Mouse (Mus musculus): ENCODE measurements at regions not wholly inside any gene's neighbourhood (a gene's known extent, or its start where the extent isn't known, plus 50 kb on each side); places are given as distances from the start of the nearest gene placed in this dataset.

- DNase-seq, result no peak
Measured at GRCm38 (mm10) chr19:23044510-23045464, 96.2 kb upstream of the Klf9 start.

- no peak for DNase-seq
Measured at GRCm38 (mm10) chr19:23051456-23051855, 89.6 kb upstream of the Klf9 start.

- DNase-seq, result no peak
Measured at GRCm38 (mm10) chr19:23054440-23054839, 86.6 kb upstream of the Klf9 start.

- peak; percentile 58 for DNase-seq
Measured at GRCm38 (mm10) chr19:23055916-23056805, 84.9 kb upstream of the Klf9 start.

- peak; percentile 88 for DNase-seq
Measured at GRCm38 (mm10) chr19:23056851-23057707, 83.9 kb upstream of the Klf9 start.

GRCm38 (mm10) chr19:23057739-23058501 is 83.1 kb upstream of the Klf9 start:
- DNase-seq, result peak; percentile 68

- DNase-seq, result peak; percentile 45
Measured at GRCm38 (mm10) chr19:23058502-23058900, 82.5 kb upstream of the Klf9 start.

GRCm38 (mm10) chr19:23061081-23061640 is 79.9 kb upstream of the Klf9 start:
- no peak for DNase-seq

- peak; percentile 31 for DNase-seq
Measured at GRCm38 (mm10) chr19:23061906-23062305, 79.1 kb upstream of the Klf9 start.

GRCm38 (mm10) chr19:23062851-23063250 is 78.2 kb upstream of the Klf9 start:
- peak; percentile 25 for DNase-seq

- DNase-seq, result peak; percentile 70
Measured at GRCm38 (mm10) chr19:23065548-23065947, 75.5 kb upstream of the Klf9 start.

GRCm38 (mm10) chr19:23066726-23067125 is 74.3 kb upstream of the Klf9 start:
- DNase-seq, result no peak

GRCm38 (mm10) chr19:23068600-23068999 is 72.4 kb upstream of the Klf9 start:
- DNase-seq, result no peak

- DNase-seq, result no peak
Measured at GRCm38 (mm10) chr19:23069656-23070055, 71.4 kb upstream of the Klf9 start.

- DNase-seq, result no peak
Measured at GRCm38 (mm10) chr19:23071000-23071399, 70.0 kb upstream of the Klf9 start.

- DNase-seq, result no peak
Measured at GRCm38 (mm10) chr19:23074602-23075570, 66.1 kb upstream of the Klf9 start.

- DNase-seq, result peak; percentile 62
Measured at GRCm38 (mm10) chr19:23075790-23076189, 65.2 kb upstream of the Klf9 start.

GRCm38 (mm10) chr19:23085173-23085660 is 55.8 kb upstream of the Klf9 start:
- no peak for DNase-seq

- DNase-seq, result no peak
Measured at GRCm38 (mm10) chr19:23087575-23087974, 53.5 kb upstream of the Klf9 start.

- DNase-seq, result no peak
Measured at GRCm38 (mm10) chr19:23089081-23089480, 51.9 kb upstream of the Klf9 start.

Measured in kidney, adult 18-20 months (tissue).